8 mouse cellular contexts compared by ENCODE assay signal in genomic region chr5:113869132-113869531, GRCm38 (mm10). TPM values are rescaled to one million over a fixed set of nuclear protein-coding genes. Genes with fewer than 3 reads are reported as not detected.
DNase-seq lines count a peak whose midpoint lies in the region; ATAC-seq lines count a peak whose summit lies in the region.

No protein-coding gene starts in this region.

- peaks cover 60% of the 10 kb centered on the region for H3K4me1 ChIP-seq in embryonic facial prominence, embryonic 10.5 days
- H3K4me1 ChIP-seq in heart, embryonic 12.5 days (replicated peaks) = peaks cover 69% of the 10 kb centered on the region
- peaks cover 60% of the 10 kb centered on the region for H3K4me1 ChIP-seq in kidney, embryonic 14.5 days (ENCODE audit: control insufficient read depth, insufficient read depth, low read length)

- no peak overlapping the region for H3K4me3 ChIP-seq in embryonic facial prominence, embryonic 10.5 days
- H3K4me3 ChIP-seq in heart, embryonic 12.5 days = no peak overlapping the region
- no peak overlapping the region for H3K4me3 ChIP-seq in kidney, embryonic 14.5 days (ENCODE audit: low read length)

- WGBS in embryonic facial prominence, embryonic 10.5 days = 87% methylated on average over 11 of the region's 11 CpGs
- 46% methylated on average over 11 of the region's 11 CpGs for WGBS in heart, embryonic 12.5 days
- WGBS in kidney, embryonic 14.5 days = 17% methylated on average over 11 of the region's 11 CpGs

- no peaks in the 10 kb centered on the region for H3K27me3 ChIP-seq in embryonic facial prominence, embryonic 10.5 days (replicated peaks; ENCODE audit: low read depth, poor library complexity, severe bottlenecking)
- H3K27me3 ChIP-seq in heart, embryonic 12.5 days (replicated peaks) = no peaks in the 10 kb centered on the region
- H3K27me3 ChIP-seq in kidney, embryonic 14.5 days (ENCODE audit: control insufficient read depth, insufficient read depth, low read length) = no peaks in the 10 kb centered on the region

- no peak overlapping the region for H3K4me2 ChIP-seq in heart, embryonic 12.5 days
- no peak overlapping the region; the same call in 1 of the 2 replicates for H3K4me2 ChIP-seq in kidney, embryonic 14.5 days (replicated peaks; ENCODE audit: low read depth, low read length)

- H3K36me3 ChIP-seq in embryonic facial prominence, embryonic 10.5 days (replicated peaks) = peaks cover 16% of the 10 kb centered on the region
- H3K36me3 ChIP-seq in heart, embryonic 12.5 days = peaks cover 15% of the 10 kb centered on the region
- peaks cover 10% of the 10 kb centered on the region for H3K36me3 ChIP-seq in kidney, embryonic 14.5 days (ENCODE audit: control insufficient read depth, insufficient read depth, low read length)

- DNase-seq in adrenal gland, adult 8-10 months = peak; percentile 46
- DNase-seq in adrenal gland, adult 18-20 months (ENCODE audit: low spot score in 2 of 2) = no peak
- no peak for DNase-seq in embryonic facial prominence, embryonic 10.5 days (ENCODE audit: low spot score)
- no peak for DNase-seq in ovary, adult 18-20 months (ENCODE audit: low spot score)
- no peak for DNase-seq in ovary, postnatal 10 days (ENCODE audit: low spot score)

- ATAC-seq in heart, embryonic 12.5 days (ENCODE audit: insufficient number of reproducible peaks, low FRiP score) = peak; percentile 58
- 0 out of 2 replicates have a peak, but pooled peaks have one; percentile 13 for ATAC-seq in kidney, embryonic 14.5 days (ENCODE audit: low FRiP score, low TSS enrichment)
- peak; percentile 22; the same call in 1 of the 2 replicates for ATAC-seq in megakaryocyte-erythroid progenitor cell, adult 5-6 weeks (replicated peaks; ENCODE audit: low FRiP score, low TSS enrichment, poor library complexity, severe bottlenecking)

- no peaks in the 10 kb centered on the region for H3K9me3 ChIP-seq in embryonic facial prominence, embryonic 10.5 days
- no peaks in the 10 kb centered on the region for H3K9me3 ChIP-seq in heart, embryonic 12.5 days (replicated peaks)
- no peaks in the 10 kb centered on the region for H3K9me3 ChIP-seq in kidney, embryonic 14.5 days (ENCODE audit: control insufficient read depth, low read length)

- H3K27ac ChIP-seq in embryonic facial prominence, embryonic 10.5 days (replicated peaks) = 0 out of 2 replicates have a peak overlapping the region, but pooled peaks have one; percentile 26
- H3K27ac ChIP-seq in heart, embryonic 12.5 days (ENCODE audit: poor library complexity, severe bottlenecking) = peak overlapping the region; percentile 46
- no peak overlapping the region for H3K27ac ChIP-seq in kidney, embryonic 14.5 days (ENCODE audit: low read depth, low read length)

- no peak overlapping the region for H3K9ac ChIP-seq in heart, embryonic 12.5 days
- H3K9ac ChIP-seq in kidney, embryonic 14.5 days (ENCODE audit: low read depth, low read length) = no peak overlapping the region

RNA-seq across cellular contexts. Expression of gene Selplg, which starts 36.7 kb away (rescaled TPM):
- 1 to 10 TPM; 4.4 to 8.6 (median 5.9) TPM for total RNA-seq in adrenal gland, adult 8-10 months (2022)
- total RNA-seq in adrenal gland, adult 18-20 months (2021) = 10 to 100 TPM in 1 of 2 experiments, 1 to 10 TPM in 1; 4.5 to 10.0 TPM
- 0.58 and 0.83 TPM in 2 replicates for polyA plus RNA-seq in embryonic facial prominence, embryonic 10.5 days (2016; fragmentation: Nextera tagmentation; extraction: Ambion mirVana)
- 0.51 and 0.72 TPM in 2 replicates for polyA plus RNA-seq in heart, embryonic 12.5 days (2016; fragmentation: Nextera tagmentation; extraction: Ambion mirVana)
- 1.2 and 1.4 TPM in 2 replicates for polyA plus RNA-seq in kidney, embryonic 14.5 days (2014; fragmentation: Nextera tagmentation; extraction: Ambion mirVana)
- total RNA-seq in megakaryocyte-erythroid progenitor cell, adult 5-6 weeks (2014; fragmentation: Nextera tagmentation) = 66.0 and 87.7 TPM in 2 replicates
- 27.4 and 30.2 TPM in 2 replicates for total RNA-seq in megakaryocyte-erythroid progenitor cell, adult 5-6 weeks (2017)

RNA-seq across cellular contexts. Expression of gene Coro1c, which starts 39.4 kb away (rescaled TPM):
- 10 to 100 TPM; 47.0 to 99.8 (median 77.0) TPM for total RNA-seq in adrenal gland, adult 8-10 months (2022)
- total RNA-seq in adrenal gland, adult 18-20 months (2021) = 10 to 100 TPM; 43.9 to 56.3 TPM
- 178 and 198 TPM in 2 replicates for polyA plus RNA-seq in embryonic facial prominence, embryonic 10.5 days (2016; fragmentation: Nextera tagmentation; extraction: Ambion mirVana)
- polyA plus RNA-seq in heart, embryonic 12.5 days (2016; fragmentation: Nextera tagmentation; extraction: Ambion mirVana) = 137 and 141 TPM in 2 replicates
- 42.1 and 108 TPM in 2 replicates for polyA plus RNA-seq in kidney, embryonic 14.5 days (2014; fragmentation: Nextera tagmentation; extraction: Ambion mirVana)
- total RNA-seq in megakaryocyte-erythroid progenitor cell, adult 5-6 weeks (2014; fragmentation: Nextera tagmentation) = 56.5 and 80.4 TPM in 2 replicates
- 75.7 and 78.0 TPM in 2 replicates for total RNA-seq in megakaryocyte-erythroid progenitor cell, adult 5-6 weeks (2017)
